Mouse (Mus musculus) adrenal gland, adult 18-20 months (tissue): ENCODE data around the gene Entpd6. TPM values are rescaled to one million over a fixed set of nuclear protein-coding genes. Genes with fewer than 3 reads are reported as not detected.
A peak's percentile ranks its signal among the peaks of the same experiment; 100 is the strongest.

Source experiments
- DNase-seq, 2 experiments: peaks; one replicate each; pipeline ENCODE4 v3.0.0; 2021 to 2022; ENCODE audit warnings: low spot score in 2 of 2
- total RNA-seq, 2 experiments: library from RNA; stranded (reverse); gene quantifications; 1 replicate in 1 of 2; 2 replicates in 1 of 2; pipeline ENCODE4 v1.2.3; 2021

Entpd6 gene
- total RNA-seq, 2 experiments from 2014 or later: 10.2 to 11.5 TPM

DNA sequence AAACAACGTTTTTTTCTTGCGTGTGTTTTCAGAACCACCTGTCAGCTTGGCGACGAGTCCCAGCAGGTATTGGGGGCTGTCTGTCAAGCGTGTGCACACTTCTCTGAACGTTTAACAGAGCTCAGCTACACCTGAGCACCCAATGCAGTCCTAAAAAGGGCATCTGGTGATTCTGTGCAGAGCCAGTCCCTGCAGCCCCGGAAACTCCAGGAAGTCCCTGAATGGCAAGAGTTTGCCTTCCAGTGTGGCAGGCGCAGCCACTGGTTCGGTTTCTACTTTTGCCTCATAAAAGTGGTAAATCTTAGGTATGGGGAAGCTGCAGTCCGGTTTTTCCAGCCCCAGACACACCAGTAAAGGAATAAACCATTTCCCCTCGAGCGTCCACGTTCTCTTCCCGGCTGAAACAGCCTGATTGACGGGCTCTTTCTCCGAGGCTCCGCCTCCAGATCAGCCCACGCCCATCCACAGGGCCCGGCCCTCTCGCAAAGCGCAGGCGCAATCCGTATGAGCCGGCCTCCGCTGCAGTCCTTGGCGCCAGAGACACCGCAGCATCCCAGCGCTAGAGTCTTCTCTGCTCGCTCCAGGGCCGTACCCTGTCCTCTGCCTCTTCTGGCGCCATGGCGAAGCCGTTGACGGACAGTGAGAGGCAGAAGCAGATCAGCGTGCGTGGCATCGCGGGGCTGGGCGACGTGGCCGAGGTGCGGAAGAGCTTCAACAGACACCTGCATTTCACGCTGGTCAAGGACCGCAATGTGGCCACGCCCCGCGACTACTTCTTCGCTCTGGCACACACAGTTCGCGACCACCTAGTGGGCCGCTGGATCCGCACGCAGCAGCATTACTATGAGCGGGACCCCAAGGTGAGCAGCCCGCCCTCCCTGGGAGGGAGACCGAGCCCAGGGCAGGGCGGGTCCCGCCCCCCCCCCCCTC, 37.7 kb downstream of the Entpd6 start, which contains the start of gene Pygb:
Gene Pygb, plus strand, starts transcription at position 485 of the 930 bp plus-strand sequence.
- peak; percentile 79 to 80 for DNase-seq

DNA sequence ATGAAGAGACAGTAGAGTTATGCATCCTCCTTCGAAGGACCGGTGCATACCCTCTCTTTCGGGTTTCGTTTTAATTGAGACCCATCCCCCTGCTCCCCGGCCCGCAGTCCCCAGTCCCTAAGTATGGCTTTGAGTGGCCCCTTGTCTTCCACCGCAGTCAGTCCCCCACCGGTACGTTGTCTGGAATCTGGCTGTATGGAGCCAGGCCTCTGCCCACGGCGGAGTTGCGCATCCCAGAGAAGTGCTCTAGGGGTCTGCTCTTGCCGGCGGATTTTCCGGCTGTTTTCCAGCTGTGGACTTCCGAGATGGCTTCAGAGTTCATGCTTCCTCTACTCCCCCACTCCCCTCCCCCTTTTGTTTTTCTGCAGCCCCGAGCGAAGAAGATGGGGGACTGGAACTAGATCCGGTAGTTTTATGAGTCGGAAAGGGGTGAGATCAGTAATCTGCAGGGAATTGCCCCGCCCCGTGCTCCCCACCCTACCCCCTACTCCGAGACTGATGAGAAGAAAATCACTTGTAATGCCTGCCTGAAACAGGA, 38.5 kb downstream of the Entpd6 start:
- DNase-seq: no peak

DNA sequence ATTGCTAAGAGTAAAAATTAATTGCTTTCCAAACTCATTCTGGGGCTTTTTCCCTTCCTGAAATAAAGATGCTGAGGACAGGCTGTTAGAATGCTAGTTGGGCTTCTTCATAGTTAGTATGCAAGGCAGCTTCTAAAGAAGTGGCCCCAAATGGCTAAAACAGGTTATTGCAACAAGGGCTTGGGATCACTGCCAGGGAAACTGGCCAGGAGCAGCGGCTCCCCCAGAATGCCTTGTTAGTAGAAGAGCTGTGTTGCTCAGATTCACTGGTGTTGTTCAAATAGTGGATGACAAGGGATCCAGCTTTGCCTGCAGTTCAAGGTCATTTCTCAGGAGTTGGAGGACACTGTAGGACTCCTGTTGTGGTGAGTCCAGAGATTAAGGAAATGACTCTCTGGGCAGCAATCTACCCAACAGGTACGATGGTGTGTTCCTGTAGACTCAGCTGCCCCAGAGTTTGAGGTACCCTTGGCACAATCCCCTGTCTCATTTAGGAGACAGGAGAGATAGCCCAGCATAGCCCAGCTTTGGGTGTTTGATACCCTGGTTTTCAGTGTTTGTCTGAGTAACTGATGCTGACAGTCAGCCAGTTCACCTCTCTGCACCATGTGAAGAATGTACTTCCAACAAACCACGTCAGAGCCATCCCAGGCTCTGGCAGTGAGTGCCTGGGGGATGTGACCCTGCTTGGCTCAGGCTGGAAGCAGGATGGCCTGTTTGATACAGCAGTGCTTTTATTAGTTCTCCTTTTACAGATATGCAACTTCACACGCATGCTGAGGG, 40.1 kb downstream of the Entpd6 start:
- peak; percentile 51 to 69 for DNase-seq

DNA sequence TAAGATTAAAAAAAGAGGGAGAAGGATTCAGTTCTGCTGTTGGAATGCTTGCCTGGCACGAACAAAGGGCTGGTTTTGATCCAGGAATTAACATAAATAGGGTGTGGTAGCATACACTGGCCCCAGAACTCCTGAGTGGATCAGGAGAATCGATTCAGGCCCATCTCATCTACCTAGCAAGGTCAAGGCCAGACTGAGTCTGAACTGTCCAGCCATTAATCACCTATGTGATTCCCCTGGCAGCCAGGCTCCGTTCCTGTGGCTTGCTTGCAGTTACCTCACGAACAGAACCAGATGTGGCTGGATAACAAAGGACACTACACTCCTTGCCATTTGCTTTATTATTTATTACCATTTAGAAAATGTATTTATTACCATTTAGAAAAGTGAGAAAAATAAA, 44.5 kb downstream of the Entpd6 start:
- DNase-seq: no peak

DNA sequence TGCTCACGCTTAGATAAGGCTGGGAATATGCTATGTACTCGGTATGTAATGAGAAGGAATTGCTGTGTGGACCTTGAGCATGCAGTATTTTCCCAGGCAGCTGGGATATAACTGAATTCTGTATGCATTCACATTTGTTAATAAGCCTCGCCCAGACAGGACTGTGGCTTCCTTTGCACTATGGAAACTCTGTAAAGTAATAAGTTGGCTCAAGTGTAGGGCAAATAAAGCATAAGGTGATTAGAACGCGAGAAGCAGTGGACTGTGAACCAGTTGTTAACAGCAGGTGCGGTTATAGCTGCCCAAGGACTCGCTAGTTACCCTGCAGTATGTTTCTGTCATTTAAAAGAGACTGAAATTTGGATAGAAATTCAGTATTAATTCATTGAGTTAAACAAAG, 49.2 kb downstream of the Entpd6 start:
- no peak for DNase-seq

DNA sequence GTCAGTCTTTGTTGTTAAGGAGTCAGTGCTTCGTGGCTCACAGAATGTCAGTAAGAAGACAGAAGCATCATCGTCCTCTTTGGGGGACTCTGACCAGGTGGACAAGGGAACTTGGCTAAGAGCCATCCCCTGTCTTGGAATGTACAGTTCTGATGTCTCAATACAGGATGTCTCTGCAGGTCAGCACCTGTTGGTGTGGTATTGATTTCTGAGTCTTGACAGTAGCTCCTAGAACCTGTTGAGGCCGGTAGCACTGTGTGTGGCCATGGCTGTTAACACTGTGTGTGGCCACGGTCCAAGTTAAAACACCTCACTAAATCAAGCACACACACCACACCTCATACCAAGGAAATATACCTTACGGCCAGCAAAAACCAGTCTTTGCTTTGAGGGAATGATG, 51.8 kb downstream of the Entpd6 start:
- no peak for DNase-seq

DNA sequence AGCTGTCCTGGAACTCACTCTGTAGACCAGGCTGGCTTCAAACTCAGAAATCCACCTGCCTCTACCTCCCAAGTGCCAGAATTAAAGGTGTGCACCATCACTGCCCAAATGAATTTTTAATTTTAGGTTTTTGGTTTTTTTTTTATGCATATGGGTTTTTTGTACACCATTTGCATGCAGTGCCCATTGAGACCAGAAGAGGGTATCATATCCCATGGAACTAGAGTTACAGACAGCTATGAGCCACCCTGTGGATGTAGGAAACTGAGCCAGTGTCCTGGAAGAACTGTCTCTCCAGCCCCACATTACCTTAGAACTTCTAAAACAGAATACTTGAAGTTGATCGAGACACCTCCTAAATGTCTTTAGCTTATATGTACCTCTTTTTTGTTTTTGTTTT, 54.2 kb downstream of the Entpd6 start:
- no peak for DNase-seq

DNA sequence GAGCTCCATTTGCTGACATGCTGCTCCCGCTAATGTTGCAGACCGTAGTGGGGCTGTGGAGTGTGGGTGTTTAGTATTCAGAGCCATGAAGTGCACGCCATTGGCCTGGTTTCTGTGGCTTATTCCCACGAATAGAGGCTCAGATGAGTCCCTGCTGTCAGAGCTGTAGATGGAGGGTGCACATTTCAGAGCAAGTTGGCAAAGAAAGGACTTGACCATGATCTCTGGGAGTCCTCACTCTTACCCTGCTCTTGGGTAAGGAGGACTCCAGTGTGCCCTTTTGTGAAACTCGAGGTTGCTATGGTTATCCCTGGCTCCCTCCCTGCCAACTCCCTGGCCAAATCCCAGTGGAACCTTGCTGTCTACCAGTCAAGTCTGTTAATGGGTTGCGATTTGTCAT, 59.5 kb downstream of the Entpd6 start:
- DNase-seq: peak in 1 of 2 experiments; percentile 15

DNA sequence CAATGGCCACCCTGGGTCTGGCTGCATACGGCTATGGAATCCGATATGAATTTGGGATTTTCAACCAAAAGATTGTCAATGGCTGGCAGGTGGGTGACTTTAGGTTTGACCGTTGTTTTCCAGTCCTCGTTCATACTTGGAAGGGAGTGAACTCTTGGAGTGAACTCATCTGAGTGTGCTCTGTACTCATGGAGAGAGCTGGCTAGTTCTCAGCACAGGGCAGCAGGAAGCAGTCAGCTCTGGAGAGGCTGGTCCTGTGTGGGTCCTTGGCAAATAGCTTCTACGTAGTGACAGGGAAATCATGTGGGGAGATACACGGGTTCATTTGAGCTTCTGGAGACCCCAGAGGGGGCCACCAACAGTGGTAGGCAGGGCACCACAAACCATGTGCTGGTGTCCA, 60.0 kb downstream of the Entpd6 start:
- DNase-seq: no peak

DNA sequence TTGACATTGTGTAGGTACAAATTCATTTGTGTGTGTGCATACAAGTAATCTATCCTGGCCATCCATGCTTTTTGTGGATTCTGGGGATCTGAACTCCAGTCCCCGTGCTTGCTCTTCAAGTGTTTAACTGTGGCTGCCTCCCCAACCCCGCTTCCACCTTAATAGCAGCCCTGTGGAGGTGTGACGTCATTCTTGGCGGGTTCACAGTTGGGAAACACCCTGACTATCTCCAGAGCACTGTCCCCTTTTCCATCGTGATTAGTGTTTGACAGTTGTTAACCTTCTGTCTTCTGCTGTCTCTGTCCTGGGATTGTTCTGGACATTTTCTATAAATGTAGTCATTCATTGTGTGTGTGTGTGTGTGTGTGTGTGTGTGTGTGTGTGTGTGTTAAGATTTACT, 61.8 kb downstream of the Entpd6 start:
- no peak for DNase-seq

DNA sequence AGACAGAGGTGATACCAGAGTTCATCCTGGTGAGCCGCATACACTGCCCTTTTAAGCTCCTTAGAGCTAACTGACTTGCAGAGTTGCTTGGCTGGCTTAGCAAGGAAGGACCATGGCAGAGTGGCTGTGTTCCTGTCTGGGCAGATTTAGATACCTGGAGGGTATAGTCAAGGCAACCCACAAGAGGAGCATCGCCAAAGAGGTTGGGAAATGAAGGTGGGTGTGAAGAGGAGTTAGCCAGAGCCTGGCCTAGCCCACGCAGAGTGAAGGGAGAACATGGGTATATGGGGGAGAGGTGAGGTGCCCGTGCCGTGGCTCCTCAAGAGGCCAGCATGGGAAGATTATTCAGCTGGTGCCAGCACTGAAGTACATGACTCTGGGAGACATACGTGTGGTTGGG, 64.0 kb downstream of the Entpd6 start:
- DNase-seq: no peak

DNA sequence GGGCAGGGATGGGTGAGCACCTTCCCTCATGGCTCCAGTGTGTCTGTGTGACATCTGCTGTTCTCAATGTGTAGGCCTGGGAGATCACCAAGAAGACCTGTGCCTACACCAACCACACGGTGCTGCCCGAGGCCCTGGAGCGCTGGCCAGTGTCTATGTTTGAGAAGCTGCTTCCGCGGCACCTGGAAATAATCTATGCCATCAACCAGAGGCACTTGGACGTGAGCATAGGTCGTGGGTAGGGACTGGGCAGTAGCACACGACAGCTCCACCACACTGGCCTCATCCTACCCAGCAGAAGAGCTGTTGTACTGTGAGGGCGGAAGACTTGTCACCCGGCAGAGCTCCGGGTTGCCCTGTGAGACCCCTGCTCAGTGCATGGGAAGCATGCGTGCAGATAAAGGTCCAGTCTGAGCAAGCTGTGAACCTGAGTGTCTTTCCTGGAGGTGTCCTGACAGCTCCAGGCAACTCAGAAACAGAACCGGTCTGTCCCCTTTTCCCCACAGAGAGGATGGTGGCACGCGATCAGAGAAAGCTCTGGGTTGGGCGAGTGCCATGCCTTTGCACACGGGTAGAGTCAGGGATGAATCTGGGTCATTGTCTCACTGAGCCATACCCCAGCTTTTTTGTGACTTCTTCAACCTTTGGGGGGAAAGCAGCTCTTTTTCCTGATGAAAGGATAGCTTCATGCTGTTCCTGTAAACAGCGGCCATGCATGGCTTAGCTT, 68.0 kb downstream of the Entpd6 start:
- DNase-seq: no peak

DNA sequence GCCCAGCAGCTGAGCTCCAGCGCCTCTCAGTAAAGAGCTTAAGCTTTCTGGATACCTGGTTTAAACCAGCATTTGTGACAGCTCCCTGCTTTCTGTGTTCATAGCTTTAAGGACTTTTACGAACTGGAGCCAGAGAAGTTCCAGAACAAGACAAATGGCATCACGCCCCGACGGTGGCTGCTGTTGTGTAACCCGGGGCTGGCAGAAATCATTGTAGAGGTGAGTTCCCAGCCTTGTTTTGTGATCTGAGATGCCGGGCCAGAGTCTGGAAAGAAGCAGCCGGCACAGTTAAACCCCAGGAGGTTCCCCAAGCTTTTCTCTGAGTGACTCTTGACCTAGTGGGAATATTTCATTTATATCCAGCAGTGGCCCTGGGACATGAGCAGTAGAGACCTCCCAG, 69.9 kb downstream of the Entpd6 start:
- no peak for DNase-seq

DNA sequence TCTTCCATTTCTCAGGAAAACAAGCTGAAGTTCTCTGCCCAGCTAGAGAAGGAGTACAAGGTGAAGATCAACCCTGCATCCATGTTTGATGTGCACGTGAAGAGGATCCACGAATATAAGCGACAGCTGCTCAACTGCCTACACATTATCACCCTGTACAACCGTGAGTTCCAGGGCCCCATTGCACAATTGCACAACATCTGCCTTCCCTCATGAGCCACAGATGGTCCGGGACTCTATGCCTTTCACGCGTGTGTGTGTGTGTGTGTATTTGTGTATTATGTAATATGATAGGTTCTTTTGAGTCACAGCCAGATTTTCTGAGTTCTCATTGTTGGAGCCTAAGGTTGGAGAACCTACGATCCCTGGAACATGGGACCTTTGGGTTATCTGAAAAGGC, 71.9 kb downstream of the Entpd6 start:
- no peak for DNase-seq

Other genes starting within 250 kb of the Entpd6 start
- under 1 TPM in 1 of 2 experiments, not detected in 1; 0.51 TPM for gene Cst7, start 178.6 kb upstream of the Entpd6 start, total RNA-seq
- 100 to 1,000 TPM; 122 to 153 TPM for gene Apmap, start 140.5 kb upstream of the Entpd6 start, total RNA-seq
- gene Acss1, start 80.5 kb upstream of the Entpd6 start, total RNA-seq: 10 to 100 TPM; 30.4 to 78.4 TPM
- gene Vsx1, start 59.7 kb upstream of the Entpd6 start, total RNA-seq: not detected
- gene Pygb, start 37.7 kb downstream of the Entpd6 start, total RNA-seq: 10 to 100 TPM; 41.3 to 50.3 TPM
- 10 to 100 TPM; 72.8 to 74.0 TPM for gene Abhd12, start 155.7 kb downstream of the Entpd6 start, total RNA-seq
- gene Gins1, start 156.4 kb downstream of the Entpd6 start, total RNA-seq: 1 to 10 TPM; 1.2 to 1.7 TPM